In genomic region chr7:16311453-16312004, GRCm38 (mm10) we compare ENCODE assay signal across 8 mouse cellular contexts. TPM values are rescaled to one million over a fixed set of nuclear protein-coding genes. Genes with fewer than 3 reads are reported as not detected.
DNase-seq lines count a peak whose midpoint lies in the region; ATAC-seq and TF ChIP-seq lines count a peak whose summit lies in the region.

No protein-coding gene starts in this region.

- peaks cover 4% of the 10 kb centered on the region; the same call in 1 of the 2 replicates for H3K4me1 ChIP-seq in brown adipose tissue, adult 24 weeks (ENCODE audit: control insufficient read depth, insufficient read depth, insufficient read length, low read length)
- peaks cover 15% of the 10 kb centered on the region for H3K4me1 ChIP-seq in forebrain, postnatal 0 days (ENCODE audit: insufficient read depth)
- H3K4me1 ChIP-seq in intestine, embryonic 14.5 days (replicated peaks; ENCODE audit: control insufficient read depth, insufficient read depth, low read length): peaks cover 29% of the 10 kb centered on the region
- peaks cover 63% of the 10 kb centered on the region for H3K4me1 ChIP-seq in lung, embryonic 15.5 days

- peak; percentile 50 to 58 for DNase-seq in spleen, postnatal 10 days (ENCODE audit: low spot score in 2 of 2)
- no peak for DNase-seq in spleen, adult 12 weeks (ENCODE audit: low spot score)
- DNase-seq in forebrain, postnatal 0 days: peak; percentile 26
- peak; percentile 74 for DNase-seq in intestine, embryonic 14.5 days (ENCODE audit: low spot score)
- DNase-seq in retina, postnatal 1 day: peak; percentile 45
- DNase-seq in ovary, postnatal 36 days (ENCODE audit: low spot score): no peak

- H3K27me3 ChIP-seq in forebrain, postnatal 0 days (ENCODE audit: insufficient read depth, low read length): no peaks in the 10 kb centered on the region
- H3K27me3 ChIP-seq in intestine, embryonic 14.5 days (replicated peaks; ENCODE audit: control insufficient read depth, insufficient read depth, low read length): no peaks in the 10 kb centered on the region
- peaks cover 12% of the 10 kb centered on the region for H3K27me3 ChIP-seq in lung, embryonic 15.5 days

- H3K9ac ChIP-seq in forebrain, postnatal 0 days: peak overlapping the region; percentile 82
- peak overlapping the region; percentile 69 for H3K9ac ChIP-seq in intestine, embryonic 14.5 days (ENCODE audit: low read length)
- peak overlapping the region; percentile 87 for H3K9ac ChIP-seq in lung, embryonic 15.5 days

- WGBS in forebrain, postnatal 0 days: 2% methylated on average over 14 of the region's 14 CpGs
- WGBS in intestine, embryonic 14.5 days: 2% methylated on average over 14 of the region's 14 CpGs
- WGBS in lung, embryonic 15.5 days: 0% methylated on average over 14 of the region's 14 CpGs

- peak overlapping the region; percentile 61 for H3K4me3 ChIP-seq in brown adipose tissue, adult 24 weeks (ENCODE audit: insufficient read depth, low read depth, low read length)
- H3K4me3 ChIP-seq in forebrain, postnatal 0 days (ENCODE audit: low read depth, low read length): peak overlapping the region; percentile 72
- peak overlapping the region; percentile 62 for H3K4me3 ChIP-seq in intestine, embryonic 14.5 days (ENCODE audit: low read depth, low read length)
- peak overlapping the region; percentile 64 for H3K4me3 ChIP-seq in lung, embryonic 15.5 days

- no peaks in the 10 kb centered on the region for H3K9me3 ChIP-seq in forebrain, postnatal 0 days (ENCODE audit: low read length)
- no peaks in the 10 kb centered on the region for H3K9me3 ChIP-seq in intestine, embryonic 14.5 days (ENCODE audit: control insufficient read depth, low read length)
- H3K9me3 ChIP-seq in lung, embryonic 15.5 days: no peaks in the 10 kb centered on the region

- H3K4me2 ChIP-seq in forebrain, postnatal 0 days (ENCODE audit: low read depth): peak overlapping the region; percentile 98
- H3K4me2 ChIP-seq in intestine, embryonic 14.5 days (ENCODE audit: low read length): peak overlapping the region; percentile 95
- peak overlapping the region; percentile 99 for H3K4me2 ChIP-seq in lung, embryonic 15.5 days

- peak overlapping the region; percentile 94 for H3K27ac ChIP-seq in brown adipose tissue, adult 24 weeks (replicated peaks; ENCODE audit: low read depth, low read length)
- H3K27ac ChIP-seq in forebrain, postnatal 0 days (ENCODE audit: low read depth, low read length): peak overlapping the region; percentile 78
- peak overlapping the region; percentile 93 for H3K27ac ChIP-seq in intestine, embryonic 14.5 days (ENCODE audit: low read depth)
- peak overlapping the region; percentile 97 for H3K27ac ChIP-seq in lung, embryonic 15.5 days

- peaks cover 5% of the 10 kb centered on the region; the same call in 1 of the 2 replicates for H3K36me3 ChIP-seq in forebrain, postnatal 0 days (ENCODE audit: insufficient read depth)
- no peaks in the 10 kb centered on the region for H3K36me3 ChIP-seq in intestine, embryonic 14.5 days (ENCODE audit: control insufficient read depth, insufficient read depth, low read length)
- no peaks in the 10 kb centered on the region for H3K36me3 ChIP-seq in lung, embryonic 15.5 days

- no peak for TF ChIP-seq CTCF in forebrain, postnatal 0 days (IDR thresholded peaks at IDR 0.05; ENCODE audit: low read depth)

- no peak for ATAC-seq in forebrain, postnatal 0 days
- no peak for ATAC-seq in intestine, embryonic 14.5 days (replicated peaks; ENCODE audit: low FRiP score, low TSS enrichment, low read depth)
- no peak for ATAC-seq in lung, embryonic 15.5 days (ENCODE audit: borderline replicate concordance, extremely low read depth, low FRiP score, low TSS enrichment)

RNA-seq across cellular contexts. Expression of gene Bbc3, which starts 3.3 kb away (rescaled TPM):
- polyA plus RNA-seq in brown adipose tissue, adult 24 weeks (2012; ENCODE audit: insufficient read depth, insufficient read length, missing spikeins): 5.0 and 10.8 TPM in 2 replicates
- 41.2 and 57.8 TPM in 2 replicates for total RNA-seq in forebrain, postnatal 0 days (2014; rRNA removed)
- polyA plus RNA-seq in forebrain, postnatal 0 days (2015; fragmentation: Nextera tagmentation; extraction: Ambion mirVana): 40.0 and 40.2 TPM in 2 replicates
- 4.1 and 4.9 TPM in 2 replicates for polyA plus RNA-seq in intestine, embryonic 14.5 days (2014; fragmentation: Nextera tagmentation; extraction: Ambion mirVana)
- polyA plus RNA-seq in lung, embryonic 15.5 days (2015; fragmentation: Nextera tagmentation; extraction: Ambion mirVana): 10.3 and 12.0 TPM in 2 replicates

RNA-seq across cellular contexts. Expression of gene Ccdc9, which starts 24.9 kb away (rescaled TPM):
- polyA plus RNA-seq in brown adipose tissue, adult 24 weeks (2012; ENCODE audit: insufficient read depth, insufficient read length, missing spikeins): 26.4 and 28.6 TPM in 2 replicates
- 31.6 and 38.2 TPM in 2 replicates for total RNA-seq in forebrain, postnatal 0 days (2014; rRNA removed)
- polyA plus RNA-seq in forebrain, postnatal 0 days (2015; fragmentation: Nextera tagmentation; extraction: Ambion mirVana): 12.8 and 18.6 TPM in 2 replicates
- polyA plus RNA-seq in intestine, embryonic 14.5 days (2014; fragmentation: Nextera tagmentation; extraction: Ambion mirVana): 14.4 and 19.0 TPM in 2 replicates
- 22.4 and 23.0 TPM in 2 replicates for polyA plus RNA-seq in lung, embryonic 15.5 days (2015; fragmentation: Nextera tagmentation; extraction: Ambion mirVana)

RNA-seq across cellular contexts. Expression of gene Inafm1, which starts 38.1 kb away (rescaled TPM):
- 16.0 and 17.2 TPM in 2 replicates for polyA plus RNA-seq in brown adipose tissue, adult 24 weeks (2012; ENCODE audit: insufficient read depth, insufficient read length, missing spikeins)
- total RNA-seq in forebrain, postnatal 0 days (2014; rRNA removed): 36.9 and 43.2 TPM in 2 replicates
- 63.6 and 68.4 TPM in 2 replicates for polyA plus RNA-seq in forebrain, postnatal 0 days (2015; fragmentation: Nextera tagmentation; extraction: Ambion mirVana)
- polyA plus RNA-seq in intestine, embryonic 14.5 days (2014; fragmentation: Nextera tagmentation; extraction: Ambion mirVana): 16.0 and 18.1 TPM in 2 replicates
- polyA plus RNA-seq in lung, embryonic 15.5 days (2015; fragmentation: Nextera tagmentation; extraction: Ambion mirVana): 14.7 and 16.4 TPM in 2 replicates

RNA-seq across cellular contexts. Expression of gene C5ar1, which starts 52.2 kb away (rescaled TPM):
- polyA plus RNA-seq in brown adipose tissue, adult 24 weeks (2012; ENCODE audit: insufficient read depth, insufficient read length, missing spikeins): 3.6 and 5.2 TPM in 2 replicates
- total RNA-seq in forebrain, postnatal 0 days (2014; rRNA removed): 0.52 and 1.2 TPM in 2 replicates
- 1.7 TPM in 2 replicates for polyA plus RNA-seq in forebrain, postnatal 0 days (2015; fragmentation: Nextera tagmentation; extraction: Ambion mirVana)
- polyA plus RNA-seq in intestine, embryonic 14.5 days (2014; fragmentation: Nextera tagmentation; extraction: Ambion mirVana): 1.8 and 2.3 TPM in 2 replicates
- 2.5 and 2.7 TPM in 2 replicates for polyA plus RNA-seq in lung, embryonic 15.5 days (2015; fragmentation: Nextera tagmentation; extraction: Ambion mirVana)

Comparison
In these comparisons a context has a peak if more than half of its experiments do, and no peak if none do; other contexts are left out.
1. DNase-seq: peak in spleen, postnatal 10 days (2 of 2), forebrain, postnatal 0 days (single experiment), intestine, embryonic 14.5 days (single experiment) and retina, postnatal 1 day (single experiment); none in spleen, adult 12 weeks (single experiment) and ovary, postnatal 36 days (single experiment).
2. Peak in every context shown above with its lines, with median percentiles within 50 percentile points of each other: H3K27ac ChIP-seq, H3K4me3 ChIP-seq, H3K4me2 ChIP-seq and H3K9ac ChIP-seq.